Mouse (Mus musculus) gastrocnemius, postnatal 4 days (tissue): ENCODE measurements around the gene Metap1. TPM values are rescaled to one million over a fixed set of nuclear protein-coding genes. Genes with fewer than 3 reads are reported as not detected.

Experiments used
- microRNA-seq: library from miRNA; unstranded; fragments of <30 nt; microRNA quantifications from one replicate; pipeline ENCODE4 v1.2.0, GENCODE M21; 2021
- total RNA-seq, 2 experiments: library from RNA; stranded (reverse); gene quantifications; 2 replicates each; pipeline ENCODE4 v1.2.3; 2021

The Metap1 gene
- total RNA-seq, 2 experiments from 2014 or later = 47.0 to 50.2 TPM

Small RNA genes lying within 50 kb of the gene (microRNA-seq; reads per million reads assigned to microRNA genes)
- gene Mir1956 = not detected

Other genes with a start within 250 kb of the Metap1 start
- 10 to 100 TPM; 28.8 to 29.3 TPM for gene Adh1, start 228.5 kb downstream of the Metap1 start, total RNA-seq
- not detected for gene Adh6a, start 176.2 kb downstream of the Metap1 start, total RNA-seq
- under 1 TPM; 0.12 to 0.52 TPM for gene Adh6b, start 147.7 kb downstream of the Metap1 start, total RNA-seq
- not detected for gene Adh4, start 74.0 kb downstream of the Metap1 start, total RNA-seq
- 10 to 100 TPM; 74.4 to 80.7 TPM for gene Adh5, start 46.4 kb downstream of the Metap1 start, total RNA-seq
- 100 to 1,000 TPM; 132 to 141 TPM for gene Eif4e, start 36.7 kb upstream of the Metap1 start, total RNA-seq